ENCODE assay signal across 10 mouse cellular contexts in genomic region chr3:51727487-51727886, GRCm38 (mm10).
A peak's percentile ranks its signal among the peaks of the same experiment; 100 is the strongest.
DNase-seq lines count a peak whose midpoint lies in the region; ATAC-seq lines count a peak whose summit lies in the region.
"Had no signal": no experiment of that assay in that cellular context is flagged by ENCODE, and none has a peak within 500 bp of the region (broad histone marks: within the 10 kb centered on the region; RNA-seq: fewer than 3 reads in every experiment).

No protein-coding gene starts in this region.

- no peak for ATAC-seq in heart, embryonic 15.5 days (replicated peaks; ENCODE audit: insufficient number of reproducible peaks, insufficient read depth, low FRiP score, low read depth)
- ATAC-seq in liver, embryonic 11.5 days (replicated peaks; ENCODE audit: low FRiP score): no peak
- ATAC-seq in granulocyte monocyte progenitor cell, adult 5-6 weeks (replicated peaks; ENCODE audit: poor library complexity, severe bottlenecking): peak; percentile 41
- no peak for ATAC-seq in liver, embryonic 15.5 days (ENCODE audit: insufficient read depth)

- H3K27ac ChIP-seq in heart, embryonic 15.5 days: peak overlapping the region; percentile 84
- H3K27ac ChIP-seq in liver, embryonic 11.5 days (ENCODE audit: low read depth, low read length): peak overlapping the region; percentile 74
- H3K27ac ChIP-seq in liver, embryonic 15.5 days (replicated peaks): peak overlapping the region; percentile 94

- no peak for DNase-seq in heart, postnatal 4 days
- no peak for DNase-seq in liver, embryonic 11.5 days (ENCODE audit: low spot score)
- DNase-seq in liver: no peak
- no peak for DNase-seq in gastrocnemius, postnatal 36 days
- DNase-seq in frontal cortex, postnatal 25 days (ENCODE audit: low spot score in 2 of 2): no peak
- DNase-seq: embryo, embryonic 11 days; kidney, postnatal 10 days had no signal

- peak overlapping the region; percentile 49; the same call in 1 of the 2 replicates for H3K4me2 ChIP-seq in heart, embryonic 15.5 days
- H3K4me2 ChIP-seq in liver, embryonic 11.5 days: peak overlapping the region; percentile 54; the same call in 1 of the 2 replicates
- peak overlapping the region; percentile 70 for H3K4me2 ChIP-seq in liver, embryonic 15.5 days

- H3K4me1 ChIP-seq in heart, embryonic 15.5 days (replicated peaks): peaks cover 59% of the 10 kb centered on the region
- H3K4me1 ChIP-seq in liver, embryonic 11.5 days (replicated peaks; ENCODE audit: control insufficient read depth, insufficient read depth, low read length): peaks cover 50% of the 10 kb centered on the region
- H3K4me1 ChIP-seq in liver, embryonic 15.5 days (replicated peaks): peaks cover 59% of the 10 kb centered on the region

- no peak overlapping the region for H3K4me3 ChIP-seq in heart, embryonic 15.5 days
- H3K4me3 ChIP-seq in liver, embryonic 11.5 days (ENCODE audit: low read depth, low read length): no peak overlapping the region
- H3K4me3 ChIP-seq in liver, embryonic 15.5 days (replicated peaks): no peak overlapping the region

- no peaks in the 10 kb centered on the region for H3K9me3 ChIP-seq in heart, embryonic 15.5 days (replicated peaks)
- no peaks in the 10 kb centered on the region for H3K9me3 ChIP-seq in liver, embryonic 11.5 days (ENCODE audit: control insufficient read depth, low read length)
- H3K9me3 ChIP-seq in liver, embryonic 15.5 days (replicated peaks): no peaks in the 10 kb centered on the region

- intact Hi-C loops in gastrocnemius, postnatal 36 days (cut with DNase I): no loop called here

- WGBS in heart, embryonic 15.5 days: 53% methylated on average over 3 of the region's 3 CpGs
- 50% methylated on average over 3 of the region's 3 CpGs for WGBS in liver, embryonic 11.5 days
- 34% methylated on average over 3 of the region's 3 CpGs for WGBS in liver, embryonic 15.5 days (ENCODE audit: insufficient replicate concordance)

- H3K9ac ChIP-seq in heart, embryonic 15.5 days: no peak overlapping the region
- 0 out of 2 replicates have a peak overlapping the region, but pooled peaks have one; percentile 4 for H3K9ac ChIP-seq in liver, embryonic 11.5 days (ENCODE audit: low read depth, low read length)
- H3K9ac ChIP-seq in liver, embryonic 15.5 days: no peak overlapping the region

- no peaks in the 10 kb centered on the region for H3K36me3 ChIP-seq in heart, embryonic 15.5 days
- H3K36me3 ChIP-seq in liver, embryonic 11.5 days (ENCODE audit: control insufficient read depth, insufficient read depth, low read length): no peaks in the 10 kb centered on the region
- H3K36me3 ChIP-seq in liver, embryonic 15.5 days (replicated peaks): no peaks in the 10 kb centered on the region

- H3K27me3 ChIP-seq in heart, embryonic 15.5 days: no peaks in the 10 kb centered on the region
- no peaks in the 10 kb centered on the region for H3K27me3 ChIP-seq in liver, embryonic 11.5 days (replicated peaks; ENCODE audit: control insufficient read depth, insufficient read depth, low read length)
- no peaks in the 10 kb centered on the region for H3K27me3 ChIP-seq in liver, embryonic 15.5 days
